Mouse (Mus musculus) left cerebral cortex, postnatal 36 days (tissue): ENCODE results near the gene Pagr1b. TPM values are rescaled to one million over a fixed set of nuclear protein-coding genes. Genes with fewer than 3 reads are reported as not detected.

Experiments used
- DNase-seq, 2 experiments: peaks; one replicate each; pipeline ENCODE4 v3.0.0; 2021 to 2022; ENCODE audit warnings: low spot score in 2 of 2, mixed read lengths in 1 of 2
- intact Hi-C: fragments of 180-260 bp; cut with DNase I; formaldehyde crosslinking; loops from one replicate; pipeline ENCODE4 v1.15.1; 2025
- total RNA-seq, 2 experiments: library from RNA; stranded (reverse); gene quantifications; 2 replicates each; pipeline ENCODE4 v1.2.3; 2021

Pagr1b gene
- total RNA-seq, 2 experiments from 2014 or later = 0.99 TPM; not detected in 1

DNA sequence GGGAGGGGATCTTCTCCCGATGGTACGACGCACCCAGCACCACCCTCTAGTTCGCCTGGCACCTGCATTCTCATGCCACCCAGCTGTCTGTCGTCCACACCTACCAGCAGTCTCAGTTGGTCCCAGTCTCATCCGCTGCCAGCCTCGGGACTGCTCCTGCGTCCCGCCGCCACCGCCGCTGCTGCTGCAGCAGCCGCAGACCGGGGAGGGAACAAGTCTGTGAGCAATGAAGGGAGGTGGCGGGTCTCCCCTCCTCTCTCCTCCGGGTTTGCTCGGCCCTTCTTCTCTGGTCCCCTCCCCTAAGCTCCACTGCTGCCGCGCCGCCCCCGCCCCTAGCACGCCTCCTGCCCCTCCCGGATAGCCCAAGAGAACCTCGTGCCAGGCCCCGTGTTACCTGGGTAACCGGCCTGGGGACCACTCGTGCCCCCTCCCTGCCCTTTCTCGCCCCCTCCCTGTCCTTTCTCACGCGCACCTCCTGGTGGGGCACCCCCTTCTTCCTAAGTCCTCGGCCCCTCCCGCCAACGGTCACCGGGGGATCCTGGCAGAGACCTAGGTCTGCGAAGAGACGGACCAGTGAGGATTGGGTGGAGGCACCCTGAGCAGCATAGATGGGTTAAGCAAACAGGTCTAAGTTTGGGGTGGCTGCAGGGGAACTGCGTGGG, 4.7 kb upstream of the Pagr1b start, which contains the start of the genes Gm42742 and Prrt2:
Gm42742 (minus strand) TSS at position 197 of the 662 bp plus-strand sequence.
Prrt2 (minus strand) TSS at position 311 of the 662 bp plus-strand sequence.
- DNase-seq = peak; percentile 74 to 79
- intact Hi-C loops = no loop called here

DNA sequence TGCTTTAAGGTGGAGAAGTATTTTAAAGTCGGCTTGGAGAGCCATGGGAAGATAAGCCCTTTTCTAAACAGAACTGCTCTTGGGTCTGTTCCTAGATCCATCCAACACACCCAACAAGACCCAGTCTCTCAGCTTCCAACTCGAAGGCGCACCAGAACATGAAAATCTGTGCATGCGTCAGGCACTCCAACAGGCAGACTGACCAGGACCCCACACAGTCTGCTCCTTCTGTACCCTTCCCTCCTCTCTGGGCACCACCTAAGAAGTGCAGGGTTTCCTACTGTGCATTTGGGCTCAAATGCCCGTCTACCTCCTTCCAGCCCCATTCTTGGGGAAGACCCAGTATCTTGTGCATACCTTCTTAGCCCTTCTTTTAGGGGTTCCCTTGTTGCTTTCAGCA, 4.2 kb upstream of the Pagr1b start:
- no peak for DNase-seq
- intact Hi-C loops = no loop called here

DNA sequence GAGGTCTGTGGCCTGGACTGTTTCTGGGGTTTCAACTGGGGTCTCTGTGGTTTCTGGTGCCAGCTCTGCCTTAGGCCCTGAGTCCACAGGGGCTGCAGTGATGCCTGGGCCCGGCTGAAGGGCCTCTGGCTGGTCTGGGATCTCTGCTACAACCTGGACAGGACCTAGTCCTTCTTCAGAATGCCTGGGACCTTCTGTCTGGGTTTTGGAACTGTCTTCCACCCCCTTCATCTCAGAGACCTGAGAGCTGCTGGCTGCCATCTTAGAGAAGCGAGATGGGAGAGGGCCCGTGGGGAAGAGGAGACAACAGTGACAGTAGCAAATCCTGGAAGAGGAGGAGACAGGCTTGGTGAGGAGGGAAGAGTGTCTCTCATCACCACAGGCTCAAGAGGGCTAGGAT, 3.7 kb upstream of the Pagr1b start:
- DNase-seq = peak in 1 of 2 experiments; percentile 39
- intact Hi-C loops = no loop called here

DNA sequence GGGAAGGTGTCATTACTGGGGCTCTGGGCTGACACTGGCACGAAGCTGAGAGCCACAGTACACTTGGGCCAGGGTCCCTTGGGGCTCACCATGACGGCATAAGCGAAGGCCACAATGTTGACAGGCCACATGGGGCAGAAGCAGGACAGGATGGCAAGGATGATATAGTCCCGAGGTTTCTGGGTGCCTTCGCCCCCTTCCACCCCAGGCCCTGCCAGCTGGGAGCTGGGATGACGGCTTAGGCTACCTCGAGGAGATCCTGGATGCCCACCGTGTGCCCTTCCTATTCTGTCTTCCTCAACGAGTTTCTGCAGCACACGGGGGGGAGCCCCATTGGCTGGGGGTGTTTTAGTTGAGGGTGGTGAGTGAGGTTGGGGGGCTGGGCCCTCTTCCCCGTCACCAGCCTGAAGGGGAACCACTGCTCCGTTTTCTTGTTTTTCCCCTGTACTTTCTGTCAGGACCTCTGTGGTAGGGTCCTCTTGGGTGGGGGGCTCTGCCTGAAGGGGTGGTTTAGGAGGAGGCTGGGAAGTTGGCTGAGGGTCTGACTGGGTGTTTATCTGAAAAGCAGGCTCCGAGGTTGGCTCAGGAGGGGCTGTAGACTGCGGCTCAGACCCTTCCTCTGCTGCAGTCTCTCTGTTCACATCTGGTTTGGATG, 3.1 kb upstream of the Pagr1b start:
- DNase-seq = no peak
- intact Hi-C loops = loop anchor here (5.0 kb wide), 1 partner anchor 132 kb away; no protein-coding TSS in a partner anchor

DNA sequence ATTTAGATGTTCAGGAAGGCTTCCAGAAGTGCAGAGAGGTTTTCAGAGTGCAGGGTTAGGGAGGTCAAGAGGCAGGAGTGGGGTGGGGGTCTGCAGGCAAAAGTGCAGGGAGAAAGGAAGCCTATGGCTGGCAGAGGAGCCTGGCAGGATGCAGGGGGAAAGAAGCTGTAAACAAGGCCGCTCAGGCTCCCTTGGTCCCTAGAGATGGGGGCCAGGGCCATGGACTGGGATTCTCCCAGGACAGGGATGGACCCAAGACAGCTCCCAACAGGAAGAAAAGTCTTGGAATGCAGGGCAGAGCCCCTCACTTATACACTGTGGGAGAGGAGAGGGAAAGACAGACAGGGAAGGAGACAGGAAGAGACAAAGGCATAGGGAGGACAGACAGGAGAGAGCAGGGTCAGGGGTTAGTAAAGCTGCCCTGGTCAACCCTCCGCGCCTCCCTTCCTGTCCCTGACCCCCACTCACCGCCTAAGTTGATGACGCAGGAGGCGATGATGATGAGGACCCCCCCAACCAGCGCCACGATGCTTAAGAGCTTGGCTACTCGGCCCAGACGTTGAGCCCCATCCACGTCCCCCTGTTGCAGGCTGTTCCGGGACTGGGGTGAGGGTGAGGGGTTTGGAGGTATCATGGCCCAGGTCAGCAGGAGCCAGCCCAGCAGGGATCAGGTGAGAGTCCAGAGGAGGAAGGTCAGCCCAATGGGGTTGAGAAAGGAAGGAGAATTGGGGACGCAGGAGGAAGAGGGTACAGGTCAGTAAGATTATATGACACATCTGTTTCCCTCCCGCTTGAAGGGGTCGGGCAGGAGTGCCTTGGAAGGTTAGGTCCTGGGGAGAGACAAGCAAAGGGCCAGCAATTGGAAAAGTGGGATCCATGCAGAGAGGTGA, 2.4 kb upstream of the Pagr1b start:
- intact Hi-C loops = loop anchor here (5.0 kb wide), 1 partner anchor 131 kb away; no protein-coding TSS in a partner anchor

GRCm38 (mm10) chr7:127017950-127018345, 1.7 kb upstream of the Pagr1b start:
- intact Hi-C loops = loop anchor here (2.0 to 5.0 kb wide), 3 partner anchors 41 to 131 kb away; partner anchors contain the start of genes Cdiptos and Sez6l2
- no peak for DNase-seq

More for the DNA sequence above, 2.4 kb upstream of the Pagr1b start:
- no peak for DNase-seq

DNA sequence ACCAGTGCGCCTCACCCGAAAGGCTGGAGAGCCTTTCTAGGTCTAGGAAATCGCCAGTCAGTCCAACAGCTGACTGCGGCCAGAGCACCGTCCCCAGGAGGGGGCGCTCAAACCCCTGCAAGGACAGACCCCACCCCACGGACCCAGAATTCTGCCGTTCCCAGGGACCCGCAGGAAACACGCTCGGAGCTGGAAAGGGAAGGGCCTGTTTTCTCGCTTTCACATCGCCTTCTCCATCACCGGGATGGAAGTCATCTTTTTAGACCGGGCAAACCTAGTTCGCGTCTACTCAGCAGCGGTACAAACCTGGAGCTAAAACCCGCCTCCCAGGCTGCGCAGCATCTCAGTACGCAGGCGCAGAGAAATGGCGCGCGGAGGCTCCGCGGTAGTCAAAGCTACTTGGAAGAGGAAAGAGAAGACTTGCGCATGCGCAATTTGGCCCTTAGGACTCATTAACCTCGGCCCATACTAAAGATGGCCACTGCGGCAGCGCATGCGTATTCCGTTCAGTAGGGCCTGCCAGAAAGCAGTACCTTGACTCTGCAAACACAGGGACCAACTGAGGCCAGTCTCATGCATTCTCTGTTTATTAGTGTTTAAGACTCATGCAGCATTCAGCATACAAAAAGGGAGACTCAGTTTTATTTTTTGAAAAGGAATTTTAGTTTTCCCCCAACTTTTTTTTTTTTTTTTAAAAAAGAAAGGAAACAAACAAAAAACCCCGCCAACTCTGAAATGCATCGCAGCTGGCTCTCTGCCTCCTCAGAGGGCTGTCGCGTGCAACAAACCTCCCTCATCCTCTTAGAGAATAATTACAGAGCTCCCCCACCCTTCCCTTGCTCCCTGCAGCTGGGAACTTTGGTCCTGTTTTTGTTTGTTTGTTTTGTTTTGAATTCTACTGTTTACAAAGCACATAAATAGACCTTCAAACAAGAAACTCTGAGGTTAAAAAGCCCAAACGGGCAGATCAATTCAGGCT, 976 bp upstream of the Pagr1b start, which contains the start of gene Pagr1a:
Pagr1a (minus strand) TSS at position 382 of the 979 bp plus-strand sequence.
- DNase-seq = peak; percentile 95 to 96
- intact Hi-C loops = loop anchor here (2.0 to 5.0 kb wide), 3 partner anchors 40 to 130 kb away; partner anchors contain the start of genes Cdiptos and Sez6l2

DNA sequence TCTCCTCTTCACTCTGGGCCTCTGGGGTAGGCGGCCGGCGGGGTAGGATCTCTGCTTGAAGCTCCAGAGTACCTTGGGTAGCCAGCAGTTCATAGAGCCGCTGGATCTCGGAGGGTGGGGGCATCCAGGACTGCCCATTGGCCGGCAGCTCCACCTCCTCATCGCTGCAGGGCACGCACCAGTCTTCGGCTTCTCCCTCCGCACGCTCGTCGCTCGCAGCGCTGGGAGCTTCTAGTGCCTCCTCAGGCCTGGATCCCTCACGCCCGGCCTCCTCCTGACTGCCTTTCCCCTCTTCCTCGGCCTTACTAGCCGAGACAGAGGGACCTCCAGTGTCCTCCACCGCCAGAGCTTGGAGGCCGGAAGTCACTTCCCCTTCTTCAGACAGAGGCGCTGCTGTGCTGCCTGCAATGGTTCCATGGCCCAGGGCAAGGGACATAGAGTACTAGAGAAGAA, 228 bp upstream of the Pagr1b start:
- intact Hi-C loops = loop anchor here (2.0 to 5.0 kb wide), 3 partner anchors 40 to 129 kb away; partner anchors contain the start of genes Cdiptos and Sez6l2
- DNase-seq = no peak

- intact Hi-C loops = loop anchor here (2.0 to 5.0 kb wide), 3 partner anchors 39 to 129 kb away; partner anchors contain the start of genes Cdiptos and Sez6l2
- DNase-seq = no peak
Measured at GRCm38 (mm10) chr7:127016081-127016480, 203 bp downstream of the Pagr1b start.

DNA sequence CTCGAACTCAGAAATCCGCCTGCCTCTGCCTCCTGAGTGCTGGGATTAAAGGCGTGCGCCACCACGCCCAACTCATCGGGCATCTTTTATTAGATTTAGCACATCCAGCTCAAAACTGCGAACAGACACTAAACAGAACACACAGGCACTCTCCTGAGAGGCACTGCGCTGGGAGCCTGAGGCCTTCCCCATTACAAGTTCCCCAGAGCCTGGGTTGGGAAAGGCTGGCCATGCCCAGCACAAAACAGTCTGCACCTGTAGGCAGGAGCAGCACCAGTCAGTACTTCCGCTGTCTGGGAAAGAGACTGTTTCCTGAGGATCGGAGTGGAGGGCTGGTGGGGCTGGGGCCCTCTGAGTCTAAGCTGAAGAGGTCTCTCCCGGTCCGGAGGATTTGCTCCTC, 1.3 kb downstream of the Pagr1b start:
- intact Hi-C loops = loop anchor here (5.0 kb wide), 1 partner anchor 128 kb away; no protein-coding TSS in a partner anchor
- DNase-seq = no peak

DNA sequence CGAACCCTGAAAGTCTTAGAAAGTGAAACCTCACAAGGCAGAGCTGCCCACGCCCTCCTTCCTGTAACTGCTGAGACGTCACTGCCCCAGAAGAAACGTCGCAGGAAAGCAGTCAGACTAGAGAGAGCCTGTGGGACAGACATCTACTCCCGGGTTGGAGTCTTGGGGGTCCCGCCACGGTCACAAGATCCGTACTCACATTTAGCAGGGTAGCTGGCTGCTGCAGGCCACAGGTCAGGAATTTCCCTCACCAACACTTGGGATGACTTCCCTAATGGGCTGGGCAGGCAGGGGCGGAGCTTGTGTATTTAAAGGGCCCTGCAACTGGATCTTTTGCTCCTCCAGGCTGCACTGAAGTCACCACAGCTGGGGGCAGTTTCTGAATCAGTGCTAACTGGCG, 2.0 kb downstream of the Pagr1b start, which contains the start of gene Mvp:
Mvp (minus strand) TSS at position 302 of the 400 bp plus-strand sequence.
- intact Hi-C loops = no loop called here
- peak in 1 of 2 experiments; percentile 30 for DNase-seq

DNA sequence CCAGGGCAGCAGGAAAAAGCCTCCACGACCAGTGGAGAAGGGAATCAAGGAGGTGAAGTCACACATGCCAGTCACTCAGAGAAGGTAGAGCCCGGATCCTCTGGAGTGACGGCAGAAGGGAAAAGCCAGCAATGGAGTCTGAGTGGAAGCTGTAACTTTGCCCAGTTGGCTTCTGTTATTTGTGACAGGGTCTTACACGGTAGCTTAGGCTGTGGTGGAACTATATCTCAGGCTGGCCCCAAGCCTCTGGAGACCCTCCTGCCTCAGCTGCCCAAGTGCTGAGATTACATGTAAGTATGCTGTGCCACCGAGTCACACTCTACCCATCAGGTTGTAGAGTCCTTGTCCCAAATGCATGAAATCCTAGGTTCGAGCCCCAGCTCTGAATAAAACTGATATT, 2.9 kb downstream of the Pagr1b start:
- intact Hi-C loops = no loop called here
- no peak for DNase-seq

GRCm38 (mm10) chr7:127012845-127013244, 3.4 kb downstream of the Pagr1b start:
- intact Hi-C loops = no loop called here
- DNase-seq = no peak

DNA sequence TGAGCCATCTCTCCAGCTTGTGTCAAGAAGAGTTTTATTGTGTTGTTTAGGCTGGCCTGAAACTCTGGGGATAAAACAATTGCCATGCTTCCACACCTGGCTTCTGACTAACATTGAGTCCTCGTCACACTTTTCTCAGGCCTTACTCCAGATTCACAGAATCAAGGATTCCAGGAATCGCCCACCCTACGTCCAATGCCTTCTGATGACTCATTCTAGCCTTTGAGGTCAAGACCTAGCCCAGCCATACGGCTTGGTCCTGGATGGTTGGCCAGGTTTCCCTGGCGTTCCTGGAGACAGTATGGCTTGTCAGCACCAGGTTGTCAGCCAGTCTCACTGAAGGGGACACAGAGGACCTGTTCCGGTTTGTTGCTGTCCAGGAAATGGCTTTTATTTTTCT, 3.9 kb downstream of the Pagr1b start:
- intact Hi-C loops = no loop called here
- DNase-seq = no peak

- intact Hi-C loops = no loop called here
- DNase-seq = no peak
Measured at GRCm38 (mm10) chr7:127011717-127012116, 4.6 kb downstream of the Pagr1b start.

DNA sequence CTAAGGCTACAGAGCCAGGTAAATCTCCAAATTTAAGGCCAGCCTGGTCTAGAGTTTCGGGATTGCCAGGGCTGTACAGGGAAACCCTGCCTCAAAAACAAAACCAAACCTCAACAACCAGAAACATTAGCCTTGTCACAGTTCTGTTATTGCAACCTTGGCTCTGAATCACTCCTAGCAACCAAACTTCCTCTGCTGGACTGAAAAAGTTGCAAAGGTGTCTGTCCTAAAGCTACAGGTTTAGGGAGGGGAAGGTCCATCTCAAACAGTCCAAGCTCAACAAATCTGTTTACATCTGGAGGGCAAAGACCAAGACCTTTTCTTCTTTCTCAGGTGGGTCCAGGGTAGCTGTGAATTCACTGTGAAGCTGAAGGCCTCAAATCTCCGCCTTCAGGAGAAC, 5.2 kb downstream of the Pagr1b start:
- no peak for DNase-seq
- intact Hi-C loops = no loop called here

- intact Hi-C loops = loop anchor here (2.0 kb wide), 1 partner anchor 25 kb away; no protein-coding TSS in a partner anchor
- DNase-seq = no peak
Measured at GRCm38 (mm10) chr7:127009307-127010085, 6.8 kb downstream of the Pagr1b start.
